Mouse (Mus musculus) CH12.LX (cell line): ENCODE measurements at regions not wholly inside any gene's neighbourhood (a gene's known extent, or its start where the extent isn't known, plus 50 kb on each side); places are given as distances from the start of the nearest gene placed in this dataset.

Experiments used
- CTCF ChIP-seq, 2 experiments: IDR thresholded peaks in 1 of 2; conservative IDR thresholded peaks in 1 of 2; 2 replicates each; pipeline ENCODE4 v1.5.1; 2011 to 2012; ENCODE audit warnings: low read depth in 2 of 2, low read length in 2 of 2, improper control_type of control experiment in 1 of 2, inconsistent platforms in 1 of 2, mild to moderate bottlenecking in 1 of 2, moderate library complexity in 1 of 2
- EP300 ChIP-seq: IDR thresholded peaks from 2 replicates; pipeline ENCODE4 v1.6.1; 2011; ENCODE audit warnings: low read length, improper control_type of control experiment
- JUND ChIP-seq: conservative IDR thresholded peaks from 2 replicates; pipeline ENCODE4 v1.6.1; 2011; ENCODE audit warnings: low read depth, low read length, improper control_type of control experiment
- POLR2A ChIP-seq: IDR thresholded peaks from 2 replicates; pipeline ENCODE4 v1.6.1; 2011; ENCODE audit warnings: low read depth, mild to moderate bottlenecking, improper control_type of control experiment, low read length
- USF1 ChIP-seq: IDR thresholded peaks from 2 replicates; pipeline ENCODE4 v1.6.1; 2014; ENCODE audit warnings: low read depth, mild to moderate bottlenecking, inconsistent platforms, low read length, improper control_type of control experiment
- ZMIZ1 ChIP-seq: IDR thresholded peaks from 2 replicates; pipeline ENCODE4 v1.6.1; 2012; ENCODE audit warnings: low read depth, mild to moderate bottlenecking, inconsistent platforms, low read length, improper control_type of control experiment

- no peak for TF ChIP-seq CTCF (conservative IDR thresholded peaks at IDR 0.05 in 1 of 2, IDR thresholded peaks at IDR 0.05 in 1 of 2; ENCODE audit: low read depth in 2 of 2, low read length in 2 of 2)
- no peak for TF ChIP-seq USF1
- TF ChIP-seq ZMIZ1 = no peak
- no peak for TF ChIP-seq EP300
- TF ChIP-seq POLR2A = no peak
- no peak for TF ChIP-seq JUND
These were observed 72.9 kb upstream of the Frmd6 start for GRCm38 (mm10) chr12:70752266-70752910.
